Mouse (Mus musculus) testis, adult 2 months (tissue): Measurements from ENCODE around the gene Negr1. TPM values are rescaled to one million over a fixed set of nuclear protein-coding genes. Genes with fewer than 3 reads are reported as not detected.

Experiments used
- H3K27ac ChIP-seq: fragments of 200-500 bp; 2 replicates; pipeline ENCODE4 v1.5.1; 2012; ENCODE audit warnings: low read depth, low read length; ENCODE audit not compliant: control insufficient read depth, insufficient read depth
- H3K27me3 ChIP-seq: fragments of 200-500 bp; 2 replicates; pipeline ENCODE4 v1.6.1; 2012; ENCODE audit warnings: mild to moderate bottlenecking, low read length, moderate library complexity; ENCODE audit not compliant: control insufficient read depth, insufficient read depth
- H3K36me3 ChIP-seq: fragments of 200-500 bp; 2 replicates; pipeline ENCODE4 v1.6.1; 2012; ENCODE audit warnings: mild to moderate bottlenecking, low read length; ENCODE audit not compliant: control insufficient read depth, insufficient read depth
- H3K4me1 ChIP-seq: fragments of 200-500 bp; 2 replicates; pipeline ENCODE4 v1.6.1; 2012; ENCODE audit warnings: low read length; ENCODE audit not compliant: control insufficient read depth, insufficient read depth
- H3K4me3 ChIP-seq: fragments of 200-500 bp; 2 replicates; pipeline ENCODE4 v1.5.1; 2012; ENCODE audit warnings: low read depth, mild to moderate bottlenecking, low read length, moderate library complexity, mixed read lengths; ENCODE audit not compliant: control insufficient read depth
- CTCF ChIP-seq: fragments of 200-500 bp; IDR thresholded peaks from 2 replicates; pipeline ENCODE4 v1.5.1; 2012; ENCODE audit warnings: low read depth, mild to moderate bottlenecking, inconsistent platforms, low read length, moderate library complexity; ENCODE audit not compliant: control insufficient read depth, insufficient read depth, insufficient replicate concordance
- POLR2A ChIP-seq: fragments of 200-500 bp; IDR thresholded peaks from 2 replicates; pipeline ENCODE4 v1.6.1; 2012; ENCODE audit warnings: low read depth, mild to moderate bottlenecking, inconsistent platforms, low read length, moderate library complexity; ENCODE audit not compliant: control insufficient read depth
- polyA plus RNA-seq: library from polyadenylated mRNA; depleted of rRNA; stranded (reverse); fragments of >200 nt; gene quantifications from 2 replicates; pipeline ENCODE4 v1.2.3, GENCODE M21; 2012

Negr1 gene
- polyA plus RNA-seq, 1 experiment: 0.30 TPM

GRCm38 (mm10) chr3:157104866-157105579 lies 543.4 kb downstream of the Negr1 start:
- H3K27me3 ChIP-seq: no peaks in the 10 kb centered on the region
- H3K27ac ChIP-seq: no peak overlapping the region
- TF ChIP-seq POLR2A (no peak), CTCF (no peak)
- H3K4me1 ChIP-seq: no peaks in the 10 kb centered on the region
- no peaks in the 10 kb centered on the region for H3K36me3 ChIP-seq
- no peak overlapping the region for H3K4me3 ChIP-seq

- H3K4me3 ChIP-seq: no peak overlapping the region
These were observed 544.1 kb downstream of the Negr1 start for GRCm38 (mm10) chr3:157105580-157106264.

GRCm38 (mm10) chr3:157108156-157108555 lies 546.6 kb downstream of the Negr1 start:
- H3K27ac ChIP-seq: no peak overlapping the region
- TF ChIP-seq CTCF (no peak), POLR2A (no peak)
- no peak overlapping the region for H3K4me3 ChIP-seq
- H3K4me1 ChIP-seq: no peaks in the 10 kb centered on the region
- no peaks in the 10 kb centered on the region for H3K27me3 ChIP-seq
- H3K36me3 ChIP-seq: no peaks in the 10 kb centered on the region

More at GRCm38 (mm10) chr3:157105580-157106264, 544.1 kb downstream of the Negr1 start:
- H3K36me3 ChIP-seq: no peaks in the 10 kb centered on the region
- TF ChIP-seq POLR2A (no peak), CTCF (no peak)
- no peaks in the 10 kb centered on the region for H3K27me3 ChIP-seq
- no peaks in the 10 kb centered on the region for H3K4me1 ChIP-seq
- no peak overlapping the region for H3K27ac ChIP-seq

GRCm38 (mm10) chr3:157109308-157109707 lies 547.7 kb downstream of the Negr1 start:
- H3K36me3 ChIP-seq: no peaks in the 10 kb centered on the region
- H3K27ac ChIP-seq: no peak overlapping the region
- H3K4me3 ChIP-seq: no peak overlapping the region
- no peaks in the 10 kb centered on the region for H3K4me1 ChIP-seq
- TF ChIP-seq POLR2A: no peak
- no peak for TF ChIP-seq CTCF
- H3K27me3 ChIP-seq: no peaks in the 10 kb centered on the region

- no peak overlapping the region for H3K27ac ChIP-seq
- TF ChIP-seq POLR2A (no peak), CTCF (no peak)
- no peak overlapping the region for H3K4me3 ChIP-seq
- no peaks in the 10 kb centered on the region for H3K36me3 ChIP-seq
- no peaks in the 10 kb centered on the region for H3K4me1 ChIP-seq
- no peaks in the 10 kb centered on the region for H3K27me3 ChIP-seq
These were observed 553.6 kb downstream of the Negr1 start for GRCm38 (mm10) chr3:157115105-157115760.

- TF ChIP-seq CTCF (no peak), POLR2A (no peak)
- no peaks in the 10 kb centered on the region for H3K27me3 ChIP-seq
- H3K4me1 ChIP-seq: no peaks in the 10 kb centered on the region
- no peaks in the 10 kb centered on the region for H3K36me3 ChIP-seq
- no peak overlapping the region for H3K4me3 ChIP-seq
- H3K27ac ChIP-seq: no peak overlapping the region
These were observed 554.4 kb downstream of the Negr1 start for GRCm38 (mm10) chr3:157116024-157116423.

- Histone ChIP-seq H3K4me1 (no peaks in the 10 kb centered on the region), H3K27ac (no peak overlapping the region), H3K4me3 (no peak overlapping the region), H3K27me3 (no peaks in the 10 kb centered on the region), H3K36me3 (no peaks in the 10 kb centered on the region)
- TF ChIP-seq POLR2A: no peak
- no peak for TF ChIP-seq CTCF
These were observed 558.3 kb downstream of the Negr1 start for GRCm38 (mm10) chr3:157119916-157120315.
